Mouse (Mus musculus): ENCODE measurements around the gene Rpl23.

Gene Rpl23

DNA sequence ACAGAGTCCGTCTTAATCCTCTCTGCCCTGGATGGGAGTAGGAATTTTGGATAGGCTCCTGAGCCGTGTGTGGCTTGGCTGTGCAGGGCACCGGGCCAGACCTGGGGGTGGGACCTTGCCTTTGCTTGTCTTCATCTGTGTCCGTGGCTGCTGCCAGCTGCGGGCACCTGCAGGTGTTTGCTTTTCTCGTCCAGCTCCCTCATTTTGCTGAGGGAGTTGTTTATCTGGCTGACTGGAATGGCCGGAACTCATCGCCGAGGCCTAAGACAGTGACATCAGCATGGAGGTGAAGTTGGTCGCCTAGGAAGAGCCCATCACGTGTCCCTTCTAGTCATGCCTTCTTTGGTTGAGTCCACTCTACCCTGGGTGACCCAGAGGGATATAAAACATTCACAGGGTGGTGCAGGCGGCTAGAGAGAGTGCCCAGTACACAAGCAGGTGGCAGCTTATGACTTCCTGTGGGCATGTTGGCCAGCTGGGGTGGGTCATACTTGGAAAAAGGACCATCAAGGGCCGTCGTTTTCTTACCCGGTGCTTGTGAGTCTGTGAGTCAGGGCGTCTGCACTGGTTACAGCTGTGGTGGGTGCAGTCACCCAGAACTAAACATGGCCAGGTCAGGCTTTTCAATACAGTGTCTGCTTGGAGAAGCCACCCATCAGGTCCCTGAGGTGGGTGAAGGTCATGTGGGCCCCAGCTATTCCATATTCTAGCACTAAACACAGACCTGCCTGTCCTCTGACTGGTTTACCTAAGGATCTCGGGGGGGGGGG is 31.7 kb upstream of the Rpl23 start:
- CTCF ChIA-PET: no interaction called here

DNA sequence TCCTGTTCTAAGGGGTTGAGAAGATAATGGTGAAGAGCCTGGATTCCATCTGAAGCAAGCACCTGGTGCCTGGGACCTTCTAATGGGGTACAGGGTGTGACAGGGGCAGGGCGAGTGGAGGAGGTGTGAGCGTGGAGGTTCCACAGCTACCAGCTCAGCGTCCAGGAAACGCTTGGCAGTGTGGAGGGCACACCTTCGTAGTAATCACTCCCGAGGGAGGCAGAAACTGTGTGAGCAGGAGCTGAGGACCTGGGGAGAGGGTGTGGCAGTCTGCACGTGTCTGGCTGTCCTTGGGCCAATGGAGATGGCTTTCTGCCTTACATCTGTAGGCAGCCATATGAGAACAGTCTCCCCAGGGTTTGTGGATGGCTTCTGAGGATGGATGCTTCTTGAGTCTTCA is 30.8 kb upstream of the Rpl23 start:
- CTCF ChIA-PET: interaction anchor here (0.6 kb wide), 1 partner anchor 864 kb away, joined by 3 read pairs; no protein-coding TSS in a partner anchor

DNA sequence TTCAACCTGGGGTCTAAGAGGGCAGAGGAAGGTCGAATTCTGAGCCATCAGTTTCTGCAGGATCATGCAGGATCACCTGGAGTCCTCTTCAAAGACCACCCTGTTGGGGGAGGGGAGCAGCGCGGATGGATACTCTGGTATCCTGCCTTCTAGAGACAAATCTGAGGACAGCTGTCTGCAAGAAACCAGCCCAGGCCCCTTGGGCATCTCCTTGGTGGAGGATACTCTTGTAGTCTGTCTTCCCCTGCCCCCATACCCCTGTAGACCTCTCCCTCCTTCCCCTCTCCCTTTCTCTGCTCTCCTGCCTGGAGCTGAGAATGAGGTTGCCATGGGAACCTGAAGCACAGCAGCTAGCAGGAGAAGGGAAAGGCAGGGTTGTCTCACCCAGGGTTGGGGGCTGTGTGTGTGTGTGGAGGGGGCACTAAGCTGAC is 30.3 kb upstream of the Rpl23 start:
- CTCF ChIA-PET: interaction anchor here (0.6 kb wide), 1 partner anchor 865 kb away, joined by 3 read pairs; no protein-coding TSS in a partner anchor

DNA sequence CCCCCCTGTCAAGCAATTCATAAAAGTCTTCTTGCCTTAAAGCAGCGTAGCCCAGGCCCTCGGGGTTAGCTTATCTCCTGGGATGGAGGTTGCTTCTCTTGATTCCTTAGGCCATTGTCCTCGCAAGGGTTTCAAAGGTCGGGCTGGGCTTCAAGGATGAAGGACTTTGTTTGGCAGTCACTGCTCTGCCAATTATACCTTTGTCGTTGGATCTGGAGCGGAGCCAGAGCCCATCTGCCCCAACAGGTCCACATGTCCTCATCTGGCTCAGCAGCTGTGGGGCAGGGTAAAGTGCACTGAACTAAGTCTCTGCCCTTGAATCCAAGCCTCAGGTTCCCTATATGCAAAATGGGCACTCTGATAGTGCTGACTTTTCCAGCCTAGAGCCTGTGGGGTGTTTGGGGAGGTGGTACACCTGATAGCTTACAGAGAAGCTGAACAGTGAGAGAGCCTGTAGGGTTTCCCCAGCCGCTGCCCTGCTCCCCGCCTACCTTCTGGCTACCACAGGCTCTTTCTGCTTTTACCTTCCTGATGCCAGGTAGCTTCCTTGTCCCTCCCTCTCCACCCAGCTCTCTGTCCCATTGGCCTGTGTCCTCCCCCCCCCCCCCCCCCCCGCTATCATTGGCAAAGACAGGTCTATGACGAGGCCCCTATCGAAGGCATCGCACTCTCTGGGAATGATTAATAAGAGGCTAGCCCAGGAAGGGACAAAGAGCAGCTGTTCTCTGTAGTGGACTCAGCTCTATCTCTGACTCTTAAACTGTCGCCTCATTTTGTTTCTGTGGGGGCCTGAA is 29.5 kb upstream of the Rpl23 start:
- CTCF ChIA-PET: interaction anchor here (0.6 kb wide), 1 partner anchor 34 kb away, joined by 4 read pairs; no protein-coding TSS in a partner anchor

DNA sequence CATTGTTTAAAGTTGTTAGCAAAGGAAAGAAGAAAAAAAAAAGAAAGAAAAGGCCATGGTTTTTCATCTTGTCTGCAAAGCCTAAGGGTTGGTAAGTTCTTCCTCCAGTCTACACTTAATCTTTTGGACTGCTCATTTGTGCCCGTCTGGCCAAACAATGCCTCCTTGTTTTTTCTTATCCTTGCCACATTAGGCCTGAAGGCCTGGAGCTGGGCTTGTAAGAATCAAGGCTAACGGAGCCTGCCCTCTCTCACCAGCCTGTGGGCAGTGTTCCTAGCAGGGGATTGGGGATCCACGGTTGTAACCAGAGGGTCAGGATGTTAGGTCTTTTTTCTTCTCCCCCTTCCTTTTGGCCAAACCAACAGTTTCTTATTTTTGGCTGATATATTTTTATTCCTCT is 28.7 kb upstream of the Rpl23 start:
- CTCF ChIA-PET: interaction anchor here (0.6 kb wide), 1 partner anchor 33 kb away, joined by 4 read pairs; no protein-coding TSS in a partner anchor

DNA sequence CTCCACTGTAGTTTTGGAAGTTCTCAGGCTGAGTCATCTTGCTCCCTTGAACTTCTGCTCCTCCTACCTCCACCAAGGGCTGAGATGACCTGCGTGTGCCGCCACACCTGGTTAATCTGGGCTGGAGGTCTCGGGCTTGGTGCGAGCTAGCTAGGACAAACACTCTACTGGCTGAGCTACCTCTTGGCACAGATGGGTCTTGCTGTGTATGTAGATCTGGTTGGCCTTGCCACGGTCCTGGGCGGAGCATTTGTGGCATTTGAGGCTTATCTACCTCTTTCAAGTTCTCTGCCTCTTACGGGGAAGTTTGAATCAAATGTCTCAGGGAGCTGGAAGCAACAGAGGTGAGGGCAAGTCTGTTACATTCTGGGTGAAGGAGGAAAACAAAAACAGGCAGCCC is 28.1 kb upstream of the Rpl23 start:
- CTCF ChIA-PET: no interaction called here

DNA sequence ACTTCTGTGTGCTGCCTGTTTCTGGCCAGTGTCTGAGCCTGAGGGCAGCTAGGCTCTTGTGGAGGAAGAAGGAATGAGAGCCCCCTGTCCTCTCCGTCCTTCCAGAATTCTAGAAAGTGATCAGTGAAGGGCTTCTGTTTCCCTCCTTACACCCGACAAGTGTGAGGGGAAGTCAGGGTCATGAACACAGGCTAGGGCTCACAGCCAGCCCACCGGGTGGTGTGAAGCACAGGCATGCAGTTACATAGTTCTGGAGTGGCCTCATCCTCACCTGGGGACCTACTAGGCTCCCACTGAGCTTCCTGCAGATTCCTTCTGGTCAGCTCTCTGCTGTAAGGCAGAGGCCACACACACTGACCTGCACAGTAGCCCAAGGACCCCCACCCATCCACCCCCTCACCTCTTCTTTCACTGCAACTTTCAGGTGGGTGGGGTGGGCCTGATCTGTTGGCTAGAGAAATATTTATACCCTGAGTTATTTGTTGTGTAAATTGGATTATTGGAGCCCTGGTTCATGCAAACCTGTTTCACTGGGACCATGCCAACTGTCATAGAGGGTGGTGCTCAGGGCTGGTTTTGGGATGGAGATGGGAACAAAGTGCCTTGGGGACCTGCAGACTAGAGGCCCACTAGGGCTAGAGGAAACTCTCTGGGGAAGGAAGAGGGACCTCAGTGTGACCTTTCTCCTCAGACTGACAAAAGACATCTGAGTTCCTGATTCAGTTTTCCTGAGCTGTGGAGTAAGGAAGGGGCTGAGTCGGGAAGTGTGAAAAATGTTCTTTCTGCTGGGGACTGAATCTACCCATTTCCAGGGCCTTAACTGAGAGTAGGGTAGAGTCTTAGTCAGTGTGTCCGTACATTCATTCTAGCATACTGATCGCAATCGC is 27.2 kb upstream of the Rpl23 start:
- CTCF ChIA-PET: interaction anchor here (0.9 kb wide), 1 partner anchor 193 kb away, joined by 3 read pairs; no protein-coding TSS in a partner anchor

DNA sequence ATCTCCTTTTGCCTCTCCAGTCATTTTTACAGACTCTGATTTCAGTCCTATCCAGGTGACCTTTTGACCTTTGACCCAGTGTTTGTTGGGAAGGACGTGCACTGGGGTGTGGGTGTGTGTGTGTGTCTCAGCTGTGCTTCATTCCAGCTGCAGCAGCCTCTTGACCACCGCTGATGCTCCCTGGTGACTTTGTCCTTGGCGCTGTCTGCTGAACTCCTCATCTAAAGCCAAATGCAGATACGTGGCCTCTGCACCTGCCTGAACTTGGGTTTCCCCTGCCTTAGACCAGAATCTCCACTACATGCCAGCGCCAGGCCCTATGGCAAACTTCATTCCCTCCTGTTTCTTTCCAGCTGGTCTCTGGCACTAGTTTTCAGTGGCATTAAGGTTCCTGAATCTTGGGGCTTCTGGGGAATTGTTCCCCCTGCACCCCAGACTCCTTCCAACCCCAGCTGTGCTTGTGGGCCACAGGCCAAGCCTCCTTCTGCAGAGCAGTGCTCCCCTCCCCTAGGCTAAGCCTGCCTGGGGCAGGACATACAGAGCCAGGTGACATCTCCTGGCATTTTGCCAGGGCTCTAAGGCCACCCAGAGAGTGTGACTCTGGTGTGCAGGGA is 26.5 kb upstream of the Rpl23 start:
- CTCF ChIA-PET: interaction anchor here (0.9 kb wide), 1 partner anchor 193 kb away, joined by 3 read pairs; no protein-coding TSS in a partner anchor

DNA sequence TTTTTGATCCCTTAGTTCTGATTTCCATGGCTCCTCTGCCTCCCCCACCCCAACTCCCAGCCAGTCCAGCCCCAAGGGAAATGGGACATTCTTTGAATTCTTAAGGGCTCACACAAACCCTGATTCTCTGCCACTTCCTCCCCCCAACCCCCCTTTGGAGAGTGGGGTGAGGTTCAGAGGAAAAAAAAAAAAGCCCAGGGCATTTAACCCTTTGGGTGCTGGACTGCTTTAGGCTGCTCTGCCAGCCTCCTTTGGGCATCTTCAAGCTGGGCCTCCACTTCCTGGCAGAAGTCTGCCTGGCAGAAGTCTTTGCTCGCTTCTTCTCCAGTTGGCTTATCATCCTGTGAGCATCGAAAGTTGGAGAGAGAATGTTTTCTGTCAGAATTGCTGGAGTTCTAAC is 25.9 kb upstream of the Rpl23 start:
- CTCF ChIA-PET: interaction anchor here (0.9 kb wide), 1 partner anchor 194 kb away, joined by 3 read pairs; no protein-coding TSS in a partner anchor

DNA sequence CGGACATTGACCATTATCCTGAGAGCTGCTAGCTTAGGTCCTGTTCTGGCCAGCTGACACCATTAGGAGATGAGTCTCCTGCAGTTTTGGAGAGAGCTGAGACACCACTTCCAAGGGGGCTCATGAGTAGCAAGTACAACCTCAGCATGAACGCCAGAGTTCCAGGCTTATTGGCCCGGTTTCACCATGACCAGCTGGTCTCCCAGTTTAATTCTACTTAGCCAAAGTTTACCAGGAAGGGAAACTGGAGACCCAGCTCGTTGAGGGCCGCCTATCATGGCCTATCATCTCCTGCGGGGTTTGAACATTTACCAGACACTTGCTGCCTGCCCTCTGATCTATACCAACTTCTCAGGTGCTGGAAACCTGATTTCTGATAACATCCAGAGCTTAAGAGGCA is 25.4 kb upstream of the Rpl23 start:
- CTCF ChIA-PET: no interaction called here

DNA sequence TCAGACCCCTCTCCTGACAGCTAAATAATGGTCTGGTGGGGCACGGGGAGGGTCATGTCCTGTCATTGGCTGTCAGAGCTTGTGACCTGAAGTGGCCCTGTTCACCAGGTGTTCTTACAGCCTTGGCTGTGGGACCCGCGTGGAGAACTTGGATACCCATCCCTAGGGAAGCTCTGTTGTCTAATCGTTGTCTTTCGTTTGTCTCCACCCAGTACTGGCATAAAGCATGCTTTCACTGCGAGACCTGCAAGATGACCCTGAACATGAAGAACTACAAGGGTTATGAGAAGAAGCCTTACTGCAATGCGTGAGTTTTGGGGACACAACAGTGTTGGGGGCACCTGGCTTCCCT is 24.4 kb upstream of the Rpl23 start:
- CTCF ChIA-PET: no interaction called here

DNA sequence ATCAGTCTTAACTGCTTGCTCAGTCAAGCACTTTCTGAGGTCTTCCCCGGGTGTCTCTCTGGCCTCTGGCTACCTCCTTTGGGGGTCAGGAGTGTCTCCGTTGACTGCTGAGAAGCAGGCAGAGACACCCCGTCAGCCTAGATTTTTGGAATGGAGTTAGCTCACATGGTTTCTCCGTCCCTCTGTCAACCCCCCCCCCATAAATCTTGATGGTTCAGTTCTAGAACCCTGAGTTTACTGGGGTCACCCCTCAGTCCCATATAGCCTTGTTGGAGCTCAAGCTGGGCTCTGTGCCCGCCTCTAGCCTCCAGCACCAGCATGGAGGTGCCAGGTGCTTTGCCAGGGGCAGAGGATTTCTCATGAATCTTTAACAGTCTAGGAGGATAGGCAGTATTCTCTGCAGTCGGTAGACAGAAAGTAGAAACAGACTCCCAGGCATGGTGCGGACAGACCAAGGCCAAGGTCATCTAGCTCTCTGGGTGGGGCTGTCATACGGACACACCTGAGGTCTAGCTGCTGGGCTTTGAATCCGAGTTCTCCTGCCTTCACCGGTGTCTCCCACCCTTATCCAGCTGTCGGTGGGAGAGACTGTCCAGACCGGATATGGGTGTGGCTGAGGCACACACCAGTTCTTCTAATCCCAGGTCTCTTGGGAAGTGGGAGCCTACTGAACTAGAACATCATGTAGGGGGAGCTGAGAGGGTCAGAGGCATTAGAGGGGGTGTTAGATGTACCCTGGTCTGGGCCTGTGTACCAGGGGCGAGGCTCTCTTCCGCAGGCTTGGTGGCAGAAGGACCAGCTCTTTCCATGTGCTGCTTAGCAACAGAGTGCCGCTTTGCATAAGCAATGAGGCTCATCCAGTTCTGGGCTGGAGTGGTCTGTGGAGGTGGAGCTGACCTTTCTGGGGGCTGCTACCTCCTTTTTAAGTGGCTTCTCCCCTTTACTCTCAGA is 23.7 kb upstream of the Rpl23 start:
- CTCF ChIA-PET: interaction anchor here (0.6 to 1.2 kb wide), 3 partner anchors 11 to 78 kb away, joined by 3 to 4 read pairs (median 3); partner anchors contain the start of gene Fbxo47

DNA sequence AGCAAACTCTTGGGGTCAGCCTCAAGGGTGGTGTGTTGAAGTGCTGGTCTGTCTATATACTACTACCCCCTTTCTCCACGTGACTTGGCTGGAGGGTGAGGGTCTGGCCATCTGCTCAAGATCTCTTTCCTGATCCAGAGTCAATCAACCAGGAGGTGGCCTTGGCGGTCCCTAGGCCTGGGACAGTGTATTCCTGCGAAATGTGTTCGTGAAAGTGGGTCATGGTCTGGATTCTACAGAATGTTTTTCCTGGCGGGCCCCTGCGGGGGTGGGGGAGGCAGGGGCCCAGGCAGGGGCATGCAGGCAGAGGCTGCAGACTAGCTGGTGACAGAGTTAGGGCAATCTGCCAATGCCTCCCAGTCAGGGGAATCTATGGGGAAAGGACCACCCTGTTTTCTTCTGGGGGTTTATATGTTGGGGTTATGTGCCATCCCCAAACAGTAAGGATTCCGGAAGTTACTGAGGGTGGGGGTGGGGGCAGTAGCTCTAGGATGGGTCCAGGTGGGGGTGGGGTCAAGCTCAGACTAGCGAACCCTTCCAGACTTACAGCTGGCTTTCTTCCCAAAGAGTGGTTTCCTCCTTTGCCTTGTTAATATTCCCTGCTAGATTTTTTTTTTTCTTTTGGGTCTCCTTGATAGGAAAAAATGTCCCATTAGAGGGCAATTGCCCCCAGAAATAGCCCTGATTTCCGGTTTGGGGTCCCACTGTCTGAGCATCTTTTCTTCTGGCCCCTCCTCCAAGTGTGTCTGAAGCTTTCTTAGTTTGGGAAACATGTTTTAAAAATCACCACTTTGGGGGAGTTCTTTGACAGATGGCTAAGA is 22.8 kb upstream of the Rpl23 start:
- CTCF ChIA-PET: interaction anchor here (0.6 to 1.2 kb wide), 3 partner anchors 11 to 79 kb away, joined by 3 to 4 read pairs (median 3); partner anchors contain the start of gene Fbxo47

DNA sequence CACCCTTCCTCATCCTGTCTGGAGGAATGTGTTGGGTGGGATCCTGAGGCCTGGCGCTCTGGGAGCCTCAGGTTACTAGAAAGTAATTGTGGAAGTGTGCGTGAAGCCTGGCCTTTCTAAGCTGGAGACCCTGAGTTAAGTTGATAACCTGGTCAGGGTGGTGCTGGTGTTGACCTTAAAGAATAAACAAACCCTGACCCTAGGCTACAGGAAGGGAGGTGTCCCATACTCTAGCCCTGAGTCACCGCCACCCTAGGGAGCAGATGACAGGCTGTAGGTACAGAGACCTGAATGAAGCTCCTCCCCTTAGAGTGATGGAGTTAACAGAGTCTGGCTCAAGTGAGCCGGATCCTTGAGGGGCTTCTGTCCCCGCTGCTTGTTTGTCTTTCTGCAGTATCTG is 21.6 kb upstream of the Rpl23 start:
- CTCF ChIA-PET: no interaction called here

DNA sequence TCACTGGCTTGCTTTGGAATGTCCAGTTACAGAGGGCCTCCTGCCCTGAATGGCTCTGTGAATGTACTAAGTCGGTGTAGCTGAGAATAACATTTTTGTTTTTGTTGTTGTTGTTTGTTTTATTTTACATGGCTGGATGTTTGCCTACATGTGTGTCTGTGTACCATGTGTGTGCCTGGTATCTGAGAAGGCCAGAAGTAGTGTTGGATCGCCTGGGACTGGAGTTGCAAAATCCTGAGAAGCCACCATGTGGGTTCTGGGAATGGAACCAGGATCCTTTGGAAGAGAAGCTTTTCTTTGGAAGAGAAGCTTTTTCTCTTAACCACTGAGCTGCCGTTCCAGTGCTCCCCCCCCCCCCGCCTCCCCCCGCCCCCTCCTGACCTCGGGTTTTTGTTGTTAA is 20.3 kb upstream of the Rpl23 start:
- CTCF ChIA-PET: interaction anchor here (0.6 kb wide), 1 partner anchor 692 kb away, joined by 3 read pairs; no protein-coding TSS in a partner anchor

DNA sequence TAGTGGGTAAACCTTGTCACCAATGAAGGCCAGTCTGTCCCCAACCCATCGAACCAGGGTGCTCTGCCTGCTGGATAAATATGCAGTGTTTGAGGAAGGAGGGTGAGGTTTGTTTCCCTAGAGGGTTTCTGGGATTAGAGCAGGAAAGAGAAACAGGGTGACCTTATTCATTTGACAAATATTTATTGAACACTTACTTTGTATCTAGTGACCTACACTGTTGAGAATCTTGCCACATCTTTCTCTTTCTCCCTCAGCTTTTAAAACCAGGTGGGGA is 19.9 kb upstream of the Rpl23 start:
- CTCF ChIA-PET: interaction anchor here (0.6 kb wide), 1 partner anchor 693 kb away, joined by 3 read pairs; no protein-coding TSS in a partner anchor

DNA sequence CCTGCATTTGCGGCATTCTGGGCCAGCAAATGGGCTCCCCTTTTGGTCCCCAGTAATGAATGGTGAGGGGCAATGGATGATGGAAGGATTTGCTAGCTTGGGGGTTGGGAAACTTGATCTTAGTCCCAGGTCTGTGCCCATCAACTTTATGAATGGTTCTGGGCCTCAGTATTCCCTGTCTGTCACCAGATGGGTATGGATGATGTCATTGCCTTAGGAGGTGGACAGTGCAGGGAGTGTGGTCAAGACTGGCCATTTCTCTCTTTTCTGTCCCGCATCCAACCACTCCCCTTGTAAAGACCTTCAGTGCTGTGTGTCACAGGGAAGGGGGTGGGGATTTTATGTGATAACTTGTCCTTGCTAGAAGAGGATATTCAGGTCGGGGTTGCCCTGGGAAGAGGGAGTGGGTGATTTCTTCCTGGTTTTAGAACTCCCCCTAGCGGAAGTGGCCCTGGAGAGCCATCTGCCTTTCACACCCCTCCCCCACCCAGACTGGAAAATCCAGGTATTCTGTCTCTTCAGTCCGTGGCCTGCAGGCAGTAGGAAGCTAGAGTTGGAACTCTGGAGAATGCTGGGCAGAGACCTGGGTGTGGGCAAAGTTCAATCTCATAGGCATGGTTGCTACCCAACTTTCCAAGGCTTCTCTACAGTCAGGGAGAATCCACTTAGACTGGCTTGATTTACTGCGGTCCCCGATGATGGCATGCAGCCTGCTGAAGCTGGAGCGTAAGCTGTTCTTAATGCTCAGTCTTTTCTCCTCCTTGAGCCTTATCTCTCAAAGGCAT is 19.4 kb upstream of the Rpl23 start:
- CTCF ChIA-PET: interaction anchor here (0.6 kb wide), 1 partner anchor 8 kb away, joined by 10 read pairs; no protein-coding TSS in a partner anchor

DNA sequence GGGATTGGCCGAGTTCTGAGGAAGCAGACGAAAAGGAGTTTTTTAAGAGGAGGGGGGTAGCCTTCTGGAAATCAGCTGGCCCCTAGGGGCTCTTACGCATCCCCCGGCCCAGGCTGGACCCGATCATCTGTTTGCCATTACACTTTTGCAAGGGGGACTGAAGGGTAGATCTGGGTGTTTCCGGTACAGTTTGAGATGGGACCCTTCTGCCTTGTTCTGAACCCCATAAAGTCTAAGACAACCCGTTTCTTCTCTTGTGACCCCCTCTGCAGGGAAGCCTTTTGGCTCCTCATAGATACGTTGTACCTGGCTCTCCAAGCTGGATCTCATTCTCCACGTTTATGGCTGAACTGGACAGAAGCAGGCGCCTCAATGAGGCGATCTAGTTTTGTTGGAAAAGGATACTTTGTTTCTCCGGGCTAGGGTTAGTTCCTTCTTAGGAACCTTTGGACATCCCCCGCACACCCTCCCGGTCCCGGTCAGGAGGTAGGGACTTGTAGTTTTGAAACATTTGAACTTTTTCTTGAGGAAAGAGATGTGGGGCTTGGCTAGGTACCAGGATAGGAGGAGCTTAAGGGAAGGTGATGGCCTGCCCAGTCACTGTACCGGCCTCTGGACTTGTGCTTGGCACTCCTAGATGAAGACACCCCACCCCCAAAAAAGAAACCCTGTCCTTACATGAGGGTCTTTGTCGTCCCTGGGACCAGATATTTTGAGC is 18.6 kb upstream of the Rpl23 start:
- CTCF ChIA-PET: no interaction called here
